8 mouse cellular contexts compared by ENCODE assay signal in genomic region chr1:155558012-155558842, GRCm38 (mm10). TPM values are rescaled to one million over a fixed set of nuclear protein-coding genes. Genes with fewer than 3 reads are reported as not detected.
DNase-seq lines count a peak whose midpoint lies in the region; ATAC-seq lines count a peak whose summit lies in the region.

TSS of gene Acbd6 (plus strand) at chr1:155558120.

- ATAC-seq in common myeloid progenitor, adult 5-6 weeks (replicated peaks; ENCODE audit: low read depth, poor library complexity, severe bottlenecking), result peak; percentile 90
- ATAC-seq in megakaryocyte progenitor cell, adult 5-6 weeks (replicated peaks; ENCODE audit: poor library complexity), result peak; percentile 87

- peak; percentile 88 for DNase-seq in ZHBTc4 (ENCODE audit: low read depth, low spot score)
- DNase-seq in gastrocnemius, postnatal 10 days, result peak; percentile 68
- peak; percentile 89 for DNase-seq in induced T-regulatory cell, adult 2 months (ENCODE audit: low read depth)
- peak; percentile 68 to 87 for DNase-seq in left cerebral cortex, adult 9 months (ENCODE audit: low spot score in 2 of 2)
- DNase-seq in right cerebral cortex, postnatal 14 days, result peak; percentile 73
- peak; percentile 70 to 73 for DNase-seq in urinary bladder, postnatal 36 days (ENCODE audit: low spot score in 2 of 2)

RNA-seq across cellular contexts. Expression of gene Acbd6, which starts in this region (rescaled TPM):
- 24.6 and 25.1 TPM in 2 replicates for total RNA-seq in common myeloid progenitor, adult 5-6 weeks (2017)
- 10 to 100 TPM; 56.2 to 59.8 TPM for total RNA-seq in gastrocnemius, postnatal 10 days (2021)
- total RNA-seq in megakaryocyte progenitor cell, adult 5-6 weeks (2015), result 48.5 and 52.6 TPM in 2 replicates
- 22.2 and 22.9 TPM in 2 replicates for total RNA-seq in megakaryocyte progenitor cell, adult 5-6 weeks (2017)

Comparison
In these comparisons a context has a peak if more than half of its experiments do, and no peak if none do; other contexts are left out.
1. Peak in every context shown above with its lines: DNase-seq and ATAC-seq.